Mouse (Mus musculus) ES-Bruce4 (cell line): Measurements from ENCODE around the gene Zranb3.

Source experiments
- CTCF ChIP-seq: IDR thresholded peaks from one replicate; pipeline ENCODE4 v1.8.1; 2011; ENCODE audit warnings: low read depth, low read length
- EP300 ChIP-seq: IDR thresholded peaks from 2 replicates; pipeline ENCODE4 v1.6.1; 2011; ENCODE audit warnings: low read depth, low read length; ENCODE audit not compliant: insufficient read depth

GRCm38 (mm10) chr1:128102251-128102640 is 601 bp downstream of the Zranb3 start:
- TF ChIP-seq CTCF (no peak), EP300 (no peak)
